ENCODE assay signal across 8 mouse cellular contexts in genomic region chr14:21053586-21053985, GRCm38 (mm10). TPM values are rescaled to one million over a fixed set of nuclear protein-coding genes. Genes with fewer than 3 reads are reported as not detected.
DNase-seq lines count a peak whose midpoint lies in the region; ATAC-seq and TF ChIP-seq lines count a peak whose summit lies in the region.

No protein-coding gene starts in this region.

- H3K27ac ChIP-seq in ES-E14 (ENCODE audit: insufficient read depth, low read depth, low read length, poor library complexity, severe bottlenecking): no peak overlapping the region
- H3K27ac ChIP-seq in heart, embryonic 16.5 days (ENCODE audit: low read length): no peak overlapping the region
- H3K27ac ChIP-seq in limb, embryonic 15.5 days: no peak overlapping the region

- peak; percentile 53 for DNase-seq in embryo, embryonic 10 days (ENCODE audit: low spot score)
- DNase-seq in embryo, embryonic 9.5 days (ENCODE audit: extremely low spot score): no peak
- no peak for DNase-seq in ES-E14 (ENCODE audit: low read depth, low spot score)
- DNase-seq in retina, postnatal 1 day: no peak
- DNase-seq in Muller cell, postnatal 12 days (ENCODE audit: inconsistent ontology term): no peak
- no peak for DNase-seq in thymus, postnatal 25 days

- H3K4me1 ChIP-seq in ES-E14 (ENCODE audit: control insufficient read depth in 2 of 2, insufficient read depth in 2 of 2, low read length in 2 of 2, poor library complexity in 1 of 2): peaks cover 0 to under 1% of the 10 kb centered on the region in 2 experiments; a peak in 1 of 4 replicates
- H3K4me1 ChIP-seq in heart, embryonic 16.5 days (ENCODE audit: control insufficient read depth, insufficient read depth, low read length): peaks cover 16% of the 10 kb centered on the region
- 0 out of 2 replicates have a peak, but pooled peaks cover 5% of the 10 kb centered on the region for H3K4me1 ChIP-seq in limb, embryonic 15.5 days

- H3K36me3 ChIP-seq in ES-E14 (ENCODE audit: control insufficient read depth, insufficient read depth, low read length, poor library complexity, severe bottlenecking): no peaks in the 10 kb centered on the region
- H3K36me3 ChIP-seq in heart, embryonic 16.5 days (ENCODE audit: control insufficient read depth, insufficient read depth): no peaks in the 10 kb centered on the region
- no peaks in the 10 kb centered on the region for H3K36me3 ChIP-seq in limb, embryonic 15.5 days

- in situ Hi-C loops in ES-E14 (cut with MboI; ENCODE audit: low sequenced_read_pairs in 2 of 2, unreplicated experiment in 2 of 2): no loop called here

- no peak overlapping the region; the same call in 1 of the 2 replicates for H3K9ac ChIP-seq in ES-E14 (ENCODE audit: insufficient read depth, low read depth, low read length, poor library complexity, severe bottlenecking)
- no peak overlapping the region; the same call in 1 of the 2 replicates for H3K9ac ChIP-seq in heart, embryonic 16.5 days (ENCODE audit: low read length)
- H3K9ac ChIP-seq in limb, embryonic 15.5 days: no peak overlapping the region

- no peaks in the 10 kb centered on the region for H3K9me3 ChIP-seq in ES-E14 (ENCODE audit: control insufficient read depth, insufficient read depth, low read depth, low read length)
- no peaks in the 10 kb centered on the region for H3K9me3 ChIP-seq in heart, embryonic 16.5 days (replicated peaks; ENCODE audit: control insufficient read depth, low read length)
- no peaks in the 10 kb centered on the region for H3K9me3 ChIP-seq in limb, embryonic 15.5 days

- no peak for ATAC-seq in heart, embryonic 16.5 days (replicated peaks; ENCODE audit: extremely low read depth, insufficient read depth, low FRiP score)
- no peak for ATAC-seq in limb, embryonic 15.5 days (ENCODE audit: insufficient number of reproducible peaks, low FRiP score, low TSS enrichment, low read depth)

- no peaks in the 10 kb centered on the region for H3K27me3 ChIP-seq in heart, embryonic 16.5 days (ENCODE audit: control insufficient read depth, insufficient read depth, low read length)
- H3K27me3 ChIP-seq in limb, embryonic 15.5 days: no peaks in the 10 kb centered on the region

- peak overlapping the region; percentile 97 for H3K4me2 ChIP-seq in heart, embryonic 16.5 days (ENCODE audit: low read depth, low read length)
- H3K4me2 ChIP-seq in limb, embryonic 15.5 days: peak overlapping the region; percentile 94; the same call in 1 of the 2 replicates

- peak overlapping the region; percentile 86 to 98; a peak in 3 of 4 replicates for H3K4me3 ChIP-seq in ES-E14 (ENCODE audit: insufficient read depth in 1 of 2, low read depth in 1 of 2, low read length in 2 of 2, poor library complexity in 1 of 2, severe bottlenecking in 1 of 2)
- peak overlapping the region; percentile 77 for H3K4me3 ChIP-seq in heart, embryonic 16.5 days (ENCODE audit: low read length)
- peak overlapping the region; percentile 92; the same call in 1 of the 2 replicates for H3K4me3 ChIP-seq in limb, embryonic 15.5 days

- WGBS in heart, embryonic 16.5 days: 46% methylated on average over 7 of the region's 7 CpGs
- 59% methylated on average over 7 of the region's 7 CpGs for WGBS in limb, embryonic 15.5 days

TF ChIP-seq in ES-E14, 5 proteins besides CTCF, POLR2A, EP300 and RAD21:
- no peak for TF ChIP-seq ZC3H11A (IDR thresholded peaks at IDR 0.05; ENCODE audit: borderline replicate concordance, low read depth, low read length)
- no peak for TF ChIP-seq HCFC1 (IDR thresholded peaks at IDR 0.05; ENCODE audit: borderline replicate concordance, insufficient read depth, low read length)

RNA-seq across cellular contexts. Expression of gene Adk, which starts 1.2 kb away (rescaled TPM):
- 113 and 164 TPM in 2 replicates for total RNA-seq in ES-E14 (2012; rRNA removed)
- polyA plus RNA-seq in heart, embryonic 16.5 days (2015; fragmentation: Nextera tagmentation; extraction: Ambion mirVana): 197 and 222 TPM in 2 replicates
- 148 TPM in 2 replicates for polyA plus RNA-seq in limb, embryonic 15.5 days (2015; fragmentation: Nextera tagmentation; extraction: Ambion mirVana)

RNA-seq across cellular contexts. Expression of gene Ap3m1, which starts 1.3 kb away (rescaled TPM):
- 42.4 and 48.5 TPM in 2 replicates for total RNA-seq in ES-E14 (2012; rRNA removed)
- 54.4 and 60.7 TPM in 2 replicates for polyA plus RNA-seq in heart, embryonic 16.5 days (2015; fragmentation: Nextera tagmentation; extraction: Ambion mirVana)
- 69.4 and 72.4 TPM in 2 replicates for polyA plus RNA-seq in limb, embryonic 15.5 days (2015; fragmentation: Nextera tagmentation; extraction: Ambion mirVana)
